31 mouse cellular contexts compared by ENCODE assay signal in genomic region chr13:55784268-55784667, GRCm38 (mm10). TPM values are rescaled to one million over a fixed set of nuclear protein-coding genes. Genes with fewer than 3 reads are reported as not detected.
"Had no signal": no experiment of that assay in that cellular context is flagged by ENCODE, and none has a peak within 500 bp of the region (broad histone marks: within the 10 kb centered on the region; RNA-seq: fewer than 3 reads in every experiment).

Gene Catsper3, plus strand, starts transcription at chr13:55784568.

- H3K4me1 ChIP-seq: embryonic facial prominence, embryonic 10.5 days; embryonic facial prominence, embryonic 12.5 days; embryonic facial prominence, embryonic 13.5 days; embryonic facial prominence, embryonic 15.5 days; forebrain, embryonic 10.5 days; forebrain, embryonic 12.5 days; forebrain, embryonic 13.5 days; forebrain, embryonic 15.5 days had no signal

- DNase-seq: cerebellum, adult 8-10 months; cerebellum, adult 9-10 months; cerebellum, adult 9-11 months; cerebellum, postnatal 10 days; cerebellum, postnatal 14 days; cerebellum, postnatal 25 days; cerebellum, postnatal 36 days; embryo, embryonic 11 days; forebrain, postnatal 0 days; gastrocnemius, adult 2 months; gastrocnemius, postnatal 10 days; gastrocnemius, postnatal 14 days; gastrocnemius, postnatal 25 days; gastrocnemius, postnatal 36 days; heart, adult 11 months; heart, adult 18-20 months; heart, adult 2 months had no signal

- H3K27me3 ChIP-seq: embryonic facial prominence, embryonic 12.5 days; embryonic facial prominence, embryonic 13.5 days; embryonic facial prominence, embryonic 15.5 days; forebrain, embryonic 12.5 days; forebrain, embryonic 13.5 days; forebrain, embryonic 15.5 days had no signal

- H3K27ac ChIP-seq: embryonic facial prominence, embryonic 10.5 days; embryonic facial prominence, embryonic 12.5 days; embryonic facial prominence, embryonic 13.5 days; embryonic facial prominence, embryonic 15.5 days; forebrain, embryonic 10.5 days; forebrain, embryonic 12.5 days; forebrain, embryonic 13.5 days; forebrain, embryonic 15.5 days; gastrocnemius, adult 2 months; heart, adult 2 months had no signal

- H3K36me3 ChIP-seq: embryonic facial prominence, embryonic 10.5 days; embryonic facial prominence, embryonic 12.5 days; embryonic facial prominence, embryonic 13.5 days; embryonic facial prominence, embryonic 15.5 days; forebrain, embryonic 10.5 days; forebrain, embryonic 12.5 days; forebrain, embryonic 15.5 days had no signal

- H3K4me3 ChIP-seq: embryonic facial prominence, embryonic 10.5 days; embryonic facial prominence, embryonic 12.5 days; embryonic facial prominence, embryonic 13.5 days; embryonic facial prominence, embryonic 15.5 days; erythroblast, embryonic 14.5 days; forebrain, embryonic 10.5 days; forebrain, embryonic 12.5 days; forebrain, embryonic 13.5 days; forebrain, embryonic 15.5 days; gastrocnemius, adult 2 months; heart, adult 2 months had no signal

RNA-seq across cellular contexts. Expression of gene Catsper3, which starts in this region (rescaled TPM):
- polyA plus RNA-seq: embryonic facial prominence, embryonic 10.5 days; embryonic facial prominence, embryonic 11.5 days; embryonic facial prominence, embryonic 12.5 days; embryonic facial prominence, embryonic 13.5 days; embryonic facial prominence, embryonic 14.5 days; embryonic facial prominence, embryonic 15.5 days; erythroblast, embryonic 14.5 days; forebrain, embryonic 11.5 days; forebrain, embryonic 12.5 days; forebrain, embryonic 14.5 days; forebrain, embryonic 15.5 days; forebrain, embryonic 16.5 days had no signal
